Mouse (Mus musculus) WW6 (cell line): Measurements from ENCODE around the gene Clec2e.

ENCODE experiments used
- DNase-seq: peaks from one replicate; pipeline ENCODE4 v3.0.0-alpha.2; 2013; ENCODE audit warnings: low read depth, low spot score

The Clec2e gene

GRCm38 (mm10) chr6:129058013-129058412 is 42.7 kb downstream of the Clec2e start:
- no peak for DNase-seq

- DNase-seq = no peak
Observed at GRCm38 (mm10) chr6:129056237-129056636, 44.5 kb downstream of the Clec2e start.

- no peak for DNase-seq
Observed at GRCm38 (mm10) chr6:129051731-129052130, 49.0 kb downstream of the Clec2e start.

DNA sequence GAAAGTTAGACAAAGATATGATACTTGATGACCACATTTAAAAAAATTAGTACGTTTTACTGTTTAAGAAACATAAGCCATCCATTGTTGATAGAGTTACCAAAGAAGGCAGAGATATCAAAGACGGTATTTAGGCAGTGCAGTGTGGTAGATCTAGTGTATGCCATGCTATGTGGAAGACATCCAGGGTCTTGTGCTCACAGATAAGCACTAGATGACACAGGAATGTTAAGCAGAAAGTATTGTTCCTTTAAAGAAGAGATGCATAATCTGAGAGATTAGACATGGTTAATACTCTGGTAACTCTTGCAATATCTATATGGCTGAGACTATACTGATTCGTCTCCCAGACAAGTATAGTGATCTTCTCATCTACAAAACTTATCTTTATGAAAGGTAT is 49.6 kb downstream of the Clec2e start:
- DNase-seq = no peak

- peak; percentile 9 for DNase-seq
Observed at GRCm38 (mm10) chr6:129049596-129050251, 51.0 kb downstream of the Clec2e start.

DNA sequence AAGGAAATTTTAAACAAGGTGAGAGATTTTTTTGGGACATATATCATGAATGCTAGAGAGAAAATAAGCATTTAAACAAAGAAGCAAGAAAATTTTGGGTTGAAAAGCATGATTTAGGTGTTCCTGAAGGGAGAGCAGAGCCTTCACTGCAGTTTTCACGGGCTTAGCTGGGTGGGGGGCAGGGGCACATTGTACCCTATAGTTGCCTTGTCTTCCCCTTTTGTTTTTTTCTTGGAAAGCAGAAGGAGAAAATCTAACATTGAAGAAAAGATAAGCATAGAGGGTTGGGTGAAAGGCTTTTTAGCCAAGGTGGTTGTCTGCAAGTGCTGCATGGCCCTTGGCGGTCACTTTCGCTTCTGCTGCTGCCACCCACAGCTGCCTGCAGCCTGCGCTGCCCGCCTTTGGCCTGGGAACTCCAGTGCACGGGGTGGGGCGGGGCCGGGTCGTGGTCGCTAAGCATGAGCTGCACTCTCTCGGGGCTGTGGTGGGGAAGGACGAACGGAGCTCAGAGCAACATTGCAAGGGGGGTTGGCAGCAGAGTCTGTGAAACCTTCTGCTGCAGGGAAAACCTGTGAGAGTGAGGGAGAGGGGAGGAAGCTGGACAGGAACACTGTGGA is 51.7 kb downstream of the Clec2e start:
- peak; percentile 67 for DNase-seq

- no peak for DNase-seq
Observed at GRCm38 (mm10) chr6:129048381-129048780, 52.3 kb downstream of the Clec2e start.

GRCm38 (mm10) chr6:129045601-129046000 is 55.1 kb downstream of the Clec2e start, which contains the start of gene Klrb1f:
Gene Klrb1f, plus strand, starts transcription at chr6:129045901.
- DNase-seq = no peak

DNA sequence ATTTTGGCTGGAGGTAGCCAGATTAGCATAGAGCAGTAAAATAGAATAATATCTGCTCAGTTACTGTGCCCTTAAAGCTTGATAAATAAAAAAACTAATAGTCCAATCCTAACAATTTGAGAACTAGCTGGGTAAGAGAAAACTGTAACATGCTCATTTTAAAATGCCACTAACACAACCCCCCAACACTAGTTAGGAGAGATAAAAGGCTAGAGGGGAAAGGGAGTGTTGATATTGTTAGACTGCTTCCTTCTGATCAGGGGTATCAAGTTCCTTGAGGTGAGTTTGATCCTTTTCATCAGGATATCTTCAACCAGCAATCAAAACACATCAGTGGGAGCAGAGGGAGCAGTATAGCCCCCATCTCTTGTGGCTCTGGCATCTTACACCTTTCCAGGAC is 58.2 kb downstream of the Clec2e start:
- no peak for DNase-seq
